Mouse (Mus musculus) brown adipose tissue, adult 24 weeks (tissue): Measurements from ENCODE around the gene Gm4894. TPM values are rescaled to one million over a fixed set of nuclear protein-coding genes. Genes with fewer than 3 reads are reported as not detected.

Experiments used
- H3K27ac ChIP-seq: fragments of 200-500 bp; replicated peaks from 2 replicates; pipeline ENCODE4 v1.5.1; 2012; ENCODE audit warnings: low read depth, mild to moderate bottlenecking, low read length
- H3K4me1 ChIP-seq: fragments of 200-500 bp; 2 replicates; pipeline ENCODE4 v1.6.1; 2012; ENCODE audit warnings: low read length, mixed read lengths; ENCODE audit not compliant: control insufficient read depth, insufficient read depth, insufficient read length
- H3K4me3 ChIP-seq: fragments of 200-500 bp; 2 replicates; pipeline ENCODE4 v1.5.1; 2012; ENCODE audit warnings: low read depth, mild to moderate bottlenecking, low read length, moderate library complexity; ENCODE audit not compliant: insufficient read depth
- polyA plus RNA-seq: library from polyadenylated mRNA; stranded (reverse); fragments of >200 nt; gene quantifications from 2 replicates; pipeline ENCODE4 v1.2.4, GENCODE M21; 2012; ENCODE audit not compliant: missing spikeins, insufficient read depth, insufficient read length

The Gm4894 gene
- polyA plus RNA-seq: not detected in 2 replicates

DNA sequence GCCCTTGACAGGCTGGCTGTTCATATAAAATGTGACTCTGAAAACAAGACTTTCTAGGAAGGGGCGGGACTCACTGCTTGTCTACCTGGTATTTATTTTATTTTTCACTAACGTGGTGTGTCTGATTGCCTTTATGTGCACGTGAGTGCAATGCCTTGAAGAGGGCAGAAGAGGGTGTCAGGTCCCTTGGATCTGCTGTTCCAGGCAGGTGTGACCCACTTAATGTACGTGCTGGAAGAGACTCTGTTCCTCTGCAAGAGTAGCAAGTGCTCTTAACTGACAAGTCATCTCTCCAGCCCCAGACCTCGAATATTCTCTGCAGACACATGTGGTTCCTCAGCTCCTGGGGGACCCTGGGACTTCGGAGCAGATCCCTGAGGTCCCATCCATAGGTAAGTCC lies at the start of gene Gm4894:
TSS of gene Gm4894 (plus strand) at position 301 of the 400 bp plus-strand sequence.
- Histone ChIP-seq H3K4me3 (no peak within 1 kb of the TSS), H3K27ac (no peak within 1 kb of the TSS), H3K4me1 (no peaks in the 10 kb centered on the region)

DNA sequence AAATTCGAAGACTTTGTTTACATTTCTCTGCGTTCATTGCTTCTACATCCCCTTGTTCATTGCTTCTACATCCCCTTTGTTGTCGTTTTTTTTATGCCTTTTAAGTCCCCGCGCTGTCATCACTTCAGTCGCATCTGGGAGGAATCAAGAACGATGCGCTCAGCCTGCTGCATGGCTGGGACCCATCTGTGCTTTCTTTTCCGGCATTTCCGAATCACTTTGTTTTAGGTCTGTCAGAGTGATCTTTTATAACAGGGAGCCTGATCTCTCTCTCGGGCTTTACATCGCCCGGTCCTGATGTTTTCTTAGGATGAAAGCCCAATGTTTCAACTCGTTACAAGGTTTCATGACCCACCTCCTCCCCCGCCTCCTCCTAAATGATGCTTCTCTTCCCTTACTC lies 44.0 kb upstream of the Gm4894 start:
- no peaks in the 10 kb centered on the region for H3K4me1 ChIP-seq
- H3K4me3 ChIP-seq: no peak overlapping the region
- H3K27ac ChIP-seq: no peak overlapping the region

DNA sequence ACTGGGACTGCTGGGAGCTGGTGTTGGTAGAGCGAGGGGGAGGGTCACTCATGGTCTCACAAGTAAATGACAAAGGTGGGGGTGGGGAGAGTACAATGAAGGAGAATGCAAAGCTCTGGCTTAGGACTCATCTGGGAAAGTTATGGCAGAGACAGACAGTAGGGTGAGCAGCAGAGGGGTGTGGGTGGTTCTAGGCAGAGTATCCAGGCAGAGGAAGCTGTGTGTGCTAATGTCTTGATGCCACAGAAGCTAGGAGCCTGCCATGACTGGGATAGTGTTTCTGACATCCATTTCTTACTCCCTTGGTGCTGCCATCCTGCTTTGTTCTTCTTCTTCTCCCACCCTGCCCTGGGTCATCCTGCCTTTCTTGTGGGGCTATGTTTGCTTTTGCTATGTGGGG lies 38.8 kb upstream of the Gm4894 start:
- Histone ChIP-seq H3K4me3 (no peak overlapping the region), H3K27ac (no peak overlapping the region), H3K4me1 (no peaks in the 10 kb centered on the region)

DNA sequence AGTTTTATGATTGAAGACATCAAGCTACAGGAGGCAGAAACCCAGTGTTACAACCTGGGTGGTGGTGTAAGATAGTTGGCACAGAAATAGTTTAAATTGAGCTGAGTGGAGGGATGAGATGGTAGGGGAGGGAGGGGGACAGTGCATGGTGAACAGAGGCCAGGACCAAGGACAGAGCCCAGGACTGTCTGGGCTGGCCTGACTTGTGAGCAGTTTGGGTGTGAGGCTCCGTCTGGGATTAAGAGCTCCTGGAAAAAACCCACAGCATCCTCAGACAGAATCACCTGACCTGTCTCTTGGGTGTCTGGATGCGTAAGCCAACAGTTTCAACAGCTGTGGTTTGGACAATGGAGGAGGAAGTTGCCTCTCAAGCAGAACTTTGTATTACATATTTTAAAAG lies 35.6 kb upstream of the Gm4894 start:
- H3K4me3 ChIP-seq: no peak overlapping the region
- no peak overlapping the region for H3K27ac ChIP-seq
- H3K4me1 ChIP-seq: no peaks in the 10 kb centered on the region

- Histone ChIP-seq H3K27ac (no peak overlapping the region), H3K4me1 (no peaks in the 10 kb centered on the region), H3K4me3 (no peak overlapping the region)
These were observed 32.4 kb upstream of the Gm4894 start for GRCm38 (mm10) chr9:49217626-49218607.

DNA sequence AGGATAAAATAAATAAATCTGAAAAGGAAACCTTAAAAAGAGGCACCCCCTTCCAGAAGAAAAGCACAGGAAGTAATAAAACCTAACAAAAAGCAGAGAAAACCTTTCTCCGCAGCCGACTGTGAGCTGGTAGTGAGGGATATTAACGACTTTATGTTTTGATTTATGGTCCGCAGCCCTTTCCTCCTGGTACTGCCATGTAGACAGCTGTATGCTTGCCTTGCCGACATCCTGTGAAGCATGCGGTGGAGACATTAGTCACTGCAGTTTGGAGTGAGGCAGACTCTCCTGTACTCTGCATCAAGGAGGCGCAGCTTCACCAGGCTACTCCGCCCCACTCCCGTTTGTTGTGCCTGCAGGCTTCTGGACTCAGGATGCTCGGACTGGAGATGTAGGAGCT lies 25.8 kb upstream of the Gm4894 start:
- no peak overlapping the region for H3K4me3 ChIP-seq
- H3K4me1 ChIP-seq: no peaks in the 10 kb centered on the region
- H3K27ac ChIP-seq: no peak overlapping the region

DNA sequence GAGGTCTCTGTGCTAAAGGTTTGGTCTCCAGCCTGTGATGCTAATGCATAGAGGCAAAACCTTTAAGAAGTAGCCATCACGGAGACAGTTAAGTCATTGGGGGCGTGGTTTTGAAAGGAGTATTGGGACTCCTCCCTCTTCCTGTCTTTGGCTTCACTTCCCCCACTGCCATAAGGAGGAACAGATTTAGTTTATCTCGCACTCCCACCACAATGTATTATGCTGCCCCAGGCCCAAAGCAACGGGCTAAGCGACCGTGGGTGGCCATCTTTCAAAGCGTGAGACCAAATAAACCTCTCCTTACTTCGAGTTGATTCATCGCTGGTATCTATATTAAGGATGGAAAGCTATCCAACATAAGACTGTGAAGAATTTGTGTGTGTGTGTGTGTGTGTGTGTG lies 22.9 kb upstream of the Gm4894 start:
- no peaks in the 10 kb centered on the region for H3K4me1 ChIP-seq
- H3K27ac ChIP-seq: no peak overlapping the region
- H3K4me3 ChIP-seq: no peak overlapping the region

DNA sequence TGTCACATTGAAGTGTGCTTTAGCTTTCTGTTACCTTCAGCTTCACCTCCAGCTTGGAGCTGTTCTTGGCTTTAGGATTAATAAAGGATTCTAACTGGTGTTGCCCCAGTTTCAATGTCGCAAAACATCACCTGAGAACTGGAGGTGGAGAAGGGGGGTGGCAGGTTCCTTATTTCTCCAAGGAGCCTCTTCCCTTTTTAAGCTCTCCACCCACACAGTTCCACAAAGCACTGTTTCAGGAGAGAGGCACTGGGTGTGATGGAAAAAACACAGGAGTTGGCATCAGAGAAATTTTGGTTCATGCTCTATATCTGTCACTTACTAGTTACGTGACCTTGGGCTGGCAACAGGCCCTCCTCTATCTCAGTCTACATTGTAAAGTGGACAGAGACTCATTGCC lies 21.3 kb upstream of the Gm4894 start:
- Histone ChIP-seq H3K4me3 (no peak overlapping the region), H3K27ac (no peak overlapping the region), H3K4me1 (no peaks in the 10 kb centered on the region)

GRCm38 (mm10) chr9:49246839-49247238 lies 3.5 kb upstream of the Gm4894 start:
- H3K4me3 ChIP-seq: no peak overlapping the region
- no peak overlapping the region for H3K27ac ChIP-seq
- H3K4me1 ChIP-seq: no peaks in the 10 kb centered on the region

- no peak overlapping the region for H3K4me3 ChIP-seq
These were observed 18.6 kb downstream of the Gm4894 start for GRCm38 (mm10) chr9:49268949-49269348.

GRCm38 (mm10) chr9:49273566-49273965 lies 23.2 kb downstream of the Gm4894 start:
- Histone ChIP-seq H3K27ac (no peak overlapping the region), H3K4me1 (no peaks in the 10 kb centered on the region), H3K4me3 (no peak overlapping the region)

More at GRCm38 (mm10) chr9:49268949-49269348, 18.6 kb downstream of the Gm4894 start:
- H3K4me1 ChIP-seq: no peaks in the 10 kb centered on the region
- no peak overlapping the region for H3K27ac ChIP-seq

DNA sequence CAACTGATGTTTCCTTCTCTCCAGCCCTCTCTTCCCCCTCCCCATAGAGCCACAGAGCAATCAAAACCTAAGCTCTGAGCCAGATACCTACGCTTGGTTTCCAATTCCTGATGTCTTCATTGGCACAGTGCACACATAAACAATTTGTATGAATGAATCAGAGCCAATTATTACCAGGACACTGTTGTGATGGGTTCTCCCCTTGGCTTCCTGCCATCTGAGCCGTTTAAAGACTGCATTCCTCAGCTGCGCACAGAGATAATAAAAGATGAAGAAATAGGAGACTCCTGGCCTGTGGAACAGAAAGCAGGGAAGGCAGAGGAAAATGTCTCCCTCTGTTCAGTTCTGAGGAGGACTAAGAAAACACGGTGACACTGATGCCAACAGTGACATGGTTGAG lies 25.6 kb downstream of the Gm4894 start:
- no peak overlapping the region for H3K4me3 ChIP-seq

GRCm38 (mm10) chr9:49276542-49277334 lies 26.4 kb downstream of the Gm4894 start:
- Histone ChIP-seq H3K27ac (no peak overlapping the region), H3K4me1 (no peaks in the 10 kb centered on the region), H3K4me3 (no peak overlapping the region)

More for the DNA sequence above, 25.6 kb downstream of the Gm4894 start:
- Histone ChIP-seq H3K4me1 (no peaks in the 10 kb centered on the region), H3K27ac (no peak overlapping the region)

DNA sequence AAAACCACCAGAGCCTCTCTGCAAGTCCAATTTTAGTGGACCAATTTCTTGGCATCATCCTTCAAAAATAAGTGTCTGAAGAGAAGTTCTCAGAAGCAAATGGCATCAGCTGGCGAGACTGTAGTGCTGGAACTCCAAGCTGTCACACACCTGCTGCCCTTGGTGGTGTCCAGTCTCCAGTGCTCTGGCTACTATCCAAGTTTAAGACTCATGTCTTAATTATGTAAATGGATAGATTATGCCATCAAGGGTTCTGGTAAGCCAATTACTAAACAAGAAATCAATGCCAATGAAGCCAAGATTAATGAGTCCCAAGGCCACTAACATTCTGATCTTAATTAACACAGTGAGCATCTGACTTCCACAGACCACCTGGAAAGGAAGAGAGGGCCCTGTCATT lies 44.8 kb downstream of the Gm4894 start:
- Histone ChIP-seq H3K27ac (no peak overlapping the region), H3K4me3 (no peak overlapping the region), H3K4me1 (no peaks in the 10 kb centered on the region)

GRCm38 (mm10) chr9:49307576-49307975 lies 57.2 kb downstream of the Gm4894 start:
- Histone ChIP-seq H3K4me1 (no peaks in the 10 kb centered on the region), H3K27ac (no peak overlapping the region), H3K4me3 (no peak overlapping the region)
